Mouse (Mus musculus) telencephalon, adult 2 months (tissue): ENCODE measurements around the gene Banf1.
"Not testable (repeated sequence)": the region's sequence is repeated elsewhere in the genome, so short reads cannot be mapped to it uniquely, and the experiment has no call there.

Experiments
- DNase-seq: peaks from one replicate; pipeline ENCODE4 v3.0.0-alpha.2; 2011; ENCODE audit warnings: low read depth, low spot score

Gene Banf1

GRCm38 (mm10) chr19:5367053-5367359, at the start of gene Banf1:
Gene Banf1 (minus strand): TSS chr19:5367168.
- no peak for DNase-seq

- no peak for DNase-seq
Observed at GRCm38 (mm10) chr19:5414534-5414957, 47.6 kb upstream of the Banf1 start.

GRCm38 (mm10) chr19:5413840-5414239, 46.9 kb upstream of the Banf1 start:
- DNase-seq = no peak

- no peak for DNase-seq
Observed at GRCm38 (mm10) chr19:5411961-5412360, 45.0 kb upstream of the Banf1 start.

GRCm38 (mm10) chr19:5410641-5411040, 43.7 kb upstream of the Banf1 start:
- no peak for DNase-seq

GRCm38 (mm10) chr19:5409068-5409467, 42.1 kb upstream of the Banf1 start:
- no peak for DNase-seq

GRCm38 (mm10) chr19:5408057-5409001, 41.4 kb upstream of the Banf1 start:
- no peak for DNase-seq

- DNase-seq = peak; percentile 80
Observed at GRCm38 (mm10) chr19:5407133-5407532, 40.2 kb upstream of the Banf1 start.

GRCm38 (mm10) chr19:5406531-5407126, 39.7 kb upstream of the Banf1 start:
- DNase-seq = not testable (repeated sequence)

GRCm38 (mm10) chr19:5405924-5406323, 39.0 kb upstream of the Banf1 start:
- no peak for DNase-seq

- no peak for DNase-seq
Observed at GRCm38 (mm10) chr19:5402293-5402692, 35.3 kb upstream of the Banf1 start, which contains the start of gene Tsga10ip. Gene Tsga10ip (minus strand): TSS chr19:5402526.

GRCm38 (mm10) chr19:5401073-5401472, 34.1 kb upstream of the Banf1 start:
- DNase-seq = not testable (repeated sequence)

GRCm38 (mm10) chr19:5395371-5395770, 28.4 kb upstream of the Banf1 start:
- no peak for DNase-seq

GRCm38 (mm10) chr19:5394168-5394567, 27.2 kb upstream of the Banf1 start:
- no peak for DNase-seq

GRCm38 (mm10) chr19:5392892-5393291, 25.9 kb upstream of the Banf1 start:
- DNase-seq = no peak

- DNase-seq = no peak
Observed at GRCm38 (mm10) chr19:5390416-5390815, 23.4 kb upstream of the Banf1 start.

GRCm38 (mm10) chr19:5389647-5390046, 22.7 kb upstream of the Banf1 start:
- DNase-seq = no peak

GRCm38 (mm10) chr19:5388588-5389242, 21.7 kb upstream of the Banf1 start, which contains the start of gene Sart1:
Gene Sart1 (minus strand): TSS chr19:5388703.
- DNase-seq = peak; percentile 96

GRCm38 (mm10) chr19:5388011-5388441, 21.1 kb upstream of the Banf1 start:
- DNase-seq = no peak

- no peak for DNase-seq
Observed at GRCm38 (mm10) chr19:5384715-5385114, 17.7 kb upstream of the Banf1 start.

GRCm38 (mm10) chr19:5383326-5383725, 16.4 kb upstream of the Banf1 start:
- DNase-seq = no peak

- DNase-seq = peak; percentile 17
Observed at GRCm38 (mm10) chr19:5377446-5377845, 10.5 kb upstream of the Banf1 start.
